Mouse (Mus musculus) ES-Bruce4 (cell line): ENCODE measurements around the gene Gm13420. TPM values are rescaled to one million over a fixed set of nuclear protein-coding genes. Genes with fewer than 3 reads are reported as not detected.

Experiments
- H3K27ac ChIP-seq: 2 replicates; pipeline ENCODE4 v1.5.1; 2012; ENCODE audit warnings: low read length, inconsistent platforms; ENCODE audit not compliant: insufficient read depth
- H3K27me3 ChIP-seq: 2 replicates; pipeline ENCODE4 v1.6.1; 2012; ENCODE audit warnings: mild to moderate bottlenecking, low read length, inconsistent platforms; ENCODE audit not compliant: control insufficient read depth, poor library complexity, insufficient read depth, severe bottlenecking
- H3K36me3 ChIP-seq: 2 replicates; pipeline ENCODE4 v1.6.1; 2012; ENCODE audit warnings: inconsistent platforms, mild to moderate bottlenecking, low read length, moderate library complexity; ENCODE audit not compliant: control insufficient read depth, poor library complexity, insufficient read depth, severe bottlenecking
- H3K4me1 ChIP-seq: one replicate; pipeline ENCODE4 v1.8.1; 2011; ENCODE audit warnings: low read length; ENCODE audit not compliant: control insufficient read depth, insufficient read depth
- H3K4me3 ChIP-seq: 2 replicates; pipeline ENCODE4 v1.5.1; 2011; ENCODE audit warnings: low read depth, mild to moderate bottlenecking, low read length
- H3K9ac ChIP-seq: 2 replicates; pipeline ENCODE4 v1.6.1; 2012; ENCODE audit warnings: low read depth, mild to moderate bottlenecking, inconsistent platforms; ENCODE audit not compliant: poor library complexity, severe bottlenecking
- H3K9me3 ChIP-seq: replicated peaks from 2 replicates; pipeline ENCODE4 v1.6.1; 2012; ENCODE audit warnings: mild to moderate bottlenecking, low read length, inconsistent platforms; ENCODE audit not compliant: control insufficient read depth, poor library complexity, insufficient read depth, severe bottlenecking
- CTCF ChIP-seq: IDR thresholded peaks from one replicate; pipeline ENCODE4 v1.8.1; 2011; ENCODE audit warnings: low read depth, low read length
- EP300 ChIP-seq: IDR thresholded peaks from 2 replicates; pipeline ENCODE4 v1.6.1; 2011; ENCODE audit warnings: low read depth, low read length; ENCODE audit not compliant: insufficient read depth
- POLR2A ChIP-seq: IDR thresholded peaks from one replicate; pipeline ENCODE4 v1.8.1; 2011; ENCODE audit warnings: low read length; ENCODE audit not compliant: insufficient read depth
- polyA plus RNA-seq: library from polyadenylated mRNA; stranded (reverse); fragments of >200 nt; gene quantifications from 2 replicates; pipeline ENCODE4 v1.2.4, GENCODE M21; 2011; ENCODE audit warnings: low read depth; ENCODE audit not compliant: missing spikeins, insufficient read depth, insufficient read length

The Gm13420 gene
- polyA plus RNA-seq, 1 experiment = 0.75 TPM

DNA sequence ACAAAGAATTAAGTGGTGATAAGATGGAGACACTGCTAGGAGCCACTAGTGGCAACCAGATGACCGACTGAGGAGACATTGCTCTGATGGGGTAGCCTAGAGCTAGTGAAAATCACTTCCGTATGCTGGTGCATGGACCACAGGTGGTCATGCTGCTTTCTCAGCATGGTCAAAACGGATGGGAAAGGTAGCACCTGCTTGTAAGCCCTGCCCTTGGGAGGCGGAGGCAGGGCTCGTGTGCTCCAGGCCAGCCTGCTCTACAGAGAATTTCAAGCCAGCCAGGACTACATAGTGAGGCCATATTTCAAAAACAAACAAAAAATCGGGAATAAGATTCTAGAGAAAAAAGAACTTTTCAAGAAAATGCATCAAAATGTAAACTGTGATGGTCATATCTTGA is 50.1 kb downstream of the Gm13420 start:
- Histone ChIP-seq H3K4me3 (no peak overlapping the region), H3K36me3 (peaks cover 16% of the 10 kb centered on the region)
- TF ChIP-seq CTCF = no peak
- TF ChIP-seq POLR2A = no peak
- no peak for TF ChIP-seq EP300

DNA sequence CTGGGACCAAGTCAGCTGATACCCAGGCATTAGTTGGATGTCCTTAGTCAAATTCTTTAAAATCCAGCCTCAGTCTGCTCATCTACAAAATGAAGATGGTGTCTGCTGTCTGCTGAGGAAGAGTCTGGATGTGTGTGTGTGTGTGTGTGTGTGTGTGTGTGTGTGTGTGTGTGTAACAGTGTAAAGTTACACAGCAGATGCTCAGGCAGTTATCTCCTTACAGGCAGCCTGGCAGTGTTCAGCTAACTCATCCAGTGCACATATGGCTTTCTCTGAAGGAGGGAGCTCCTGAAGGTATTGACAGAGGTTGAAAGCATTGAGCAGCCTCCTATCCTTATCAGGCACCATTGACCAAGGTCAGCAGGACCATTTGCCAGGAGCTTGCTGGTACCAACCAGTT is 50.6 kb downstream of the Gm13420 start:
- no peak overlapping the region for H3K4me3 ChIP-seq
- H3K9me3 ChIP-seq = no peaks in the 10 kb centered on the region
- H3K27me3 ChIP-seq = no peaks in the 10 kb centered on the region
- TF ChIP-seq POLR2A (no peak), CTCF (no peak), EP300 (no peak)
- H3K36me3 ChIP-seq = peaks cover 16% of the 10 kb centered on the region
- H3K9ac ChIP-seq = no peak overlapping the region
- no peaks in the 10 kb centered on the region for H3K4me1 ChIP-seq
- H3K27ac ChIP-seq = no peak overlapping the region

More for the DNA sequence above, 50.1 kb downstream of the Gm13420 start:
- Histone ChIP-seq H3K9ac (no peak overlapping the region), H3K9me3 (no peaks in the 10 kb centered on the region), H3K27me3 (no peaks in the 10 kb centered on the region), H3K27ac (no peak overlapping the region), H3K4me1 (no peaks in the 10 kb centered on the region)

DNA sequence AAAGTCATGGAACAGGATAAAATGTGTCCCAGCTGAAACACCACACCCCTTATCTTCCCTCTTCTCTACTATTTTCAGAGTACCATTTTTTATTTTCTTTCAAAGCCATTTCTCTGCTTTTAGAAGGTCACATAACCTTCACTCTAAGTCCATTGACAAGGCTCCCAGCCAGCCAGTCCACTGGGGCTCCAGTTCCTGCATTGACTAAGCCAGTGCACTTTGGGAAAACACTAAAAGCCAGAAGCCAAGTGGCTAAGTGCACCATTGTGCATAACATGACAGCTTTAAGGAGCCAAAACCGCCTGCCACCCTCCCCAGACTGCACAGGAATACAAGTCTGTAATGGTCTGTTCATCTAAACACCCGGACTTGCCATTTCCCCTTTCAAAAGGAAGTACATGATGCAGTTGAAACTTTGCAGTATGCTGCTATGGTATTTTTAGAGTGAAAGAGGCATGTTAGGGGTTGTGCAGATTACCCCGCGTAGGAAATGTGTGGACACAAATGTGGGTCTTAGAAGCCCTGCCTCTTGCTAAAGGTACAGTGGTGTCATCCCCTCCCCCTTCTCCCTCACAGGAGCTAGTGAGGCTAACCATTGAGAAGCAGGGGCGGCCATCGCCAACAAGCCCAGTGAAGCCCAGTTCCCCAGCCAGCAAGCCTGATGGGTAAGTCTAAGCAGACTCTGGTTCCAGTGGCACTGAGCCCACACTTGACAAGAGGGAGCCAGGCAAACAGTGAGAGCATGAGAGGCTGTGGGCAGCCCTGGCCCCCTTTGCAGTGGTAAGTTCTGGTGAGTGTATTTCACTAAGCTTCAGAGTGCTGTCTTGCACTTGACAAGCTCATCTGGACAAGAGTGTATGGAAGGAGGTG is 52.8 kb downstream of the Gm13420 start:
- Histone ChIP-seq H3K4me3 (no peak overlapping the region), H3K9ac (no peak overlapping the region), H3K9me3 (no peaks in the 10 kb centered on the region), H3K36me3 (peaks cover 16% of the 10 kb centered on the region), H3K4me1 (peaks cover 2% of the 10 kb centered on the region), H3K27ac (no peak overlapping the region), H3K27me3 (no peaks in the 10 kb centered on the region)
- no peak for TF ChIP-seq POLR2A
- TF ChIP-seq CTCF = no peak
- no peak for TF ChIP-seq EP300

DNA sequence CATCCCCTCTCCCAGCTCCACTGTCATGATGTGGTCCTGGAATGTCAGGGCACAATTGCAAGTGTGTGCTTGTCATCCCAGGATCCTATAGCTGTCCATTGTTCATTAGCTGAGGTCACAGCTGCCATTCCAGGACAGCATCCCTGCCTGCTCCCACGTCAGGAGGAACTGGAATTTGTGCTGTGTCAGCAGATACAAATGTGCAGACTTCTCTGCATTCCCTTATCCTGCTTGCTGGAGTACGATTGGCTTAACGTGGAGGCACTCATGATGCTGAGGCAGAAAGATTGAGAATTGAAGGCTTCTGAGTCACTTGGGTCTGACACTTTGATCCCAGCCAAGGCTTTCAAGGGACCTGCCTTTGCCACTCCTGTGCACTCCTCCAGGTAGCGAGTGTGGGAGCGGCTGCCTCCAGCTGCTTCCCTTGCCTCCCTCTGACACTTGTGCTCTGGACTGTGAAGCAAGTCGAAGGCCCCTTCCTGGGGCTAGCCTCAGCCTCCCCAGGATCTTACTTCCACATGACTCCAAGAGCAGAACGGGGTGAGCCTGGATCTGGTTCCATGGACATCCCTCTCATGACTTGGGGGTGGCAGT is 55.2 kb downstream of the Gm13420 start:
- H3K4me3 ChIP-seq = no peak overlapping the region
- H3K27me3 ChIP-seq = no peaks in the 10 kb centered on the region
- no peak overlapping the region for H3K9ac ChIP-seq
- no peaks in the 10 kb centered on the region for H3K9me3 ChIP-seq
- no peak for TF ChIP-seq EP300
- TF ChIP-seq CTCF = no peak
- no peak for TF ChIP-seq POLR2A
- no peak overlapping the region for H3K27ac ChIP-seq
- peaks cover 13% of the 10 kb centered on the region for H3K36me3 ChIP-seq
- H3K4me1 ChIP-seq = peaks cover 6% of the 10 kb centered on the region

Other genes with a start within 250 kb of the Gm13420 start
- 35.0 and 37.0 TPM in 2 replicates for gene Rapgef1, start 132.0 kb downstream of the Gm13420 start, polyA plus RNA-seq
- gene Gm13547, start 7.6 kb upstream of the Gm13420 start, polyA plus RNA-seq = not detected in 2 replicates
- gene Coq4, start 35.8 kb upstream of the Gm13420 start, polyA plus RNA-seq = 8.5 and 21.5 TPM in 2 replicates
- gene Trub2, start 36.8 kb upstream of the Gm13420 start, polyA plus RNA-seq = 52.4 and 54.9 TPM in 2 replicates
- gene Slc27a4, start 50.9 kb upstream of the Gm13420 start, polyA plus RNA-seq = 8.7 TPM in 2 replicates
- 31.0 and 32.8 TPM in 2 replicates for gene Urm1, start 68.4 kb upstream of the Gm13420 start, polyA plus RNA-seq
- 24.6 and 25.9 TPM in 2 replicates for gene Cercam, start 117.5 kb upstream of the Gm13420 start, polyA plus RNA-seq
- gene Odf2, start 137.5 kb upstream of the Gm13420 start, polyA plus RNA-seq = 241 and 257 TPM in 2 replicates
- gene Gle1, start 183.7 kb upstream of the Gm13420 start, polyA plus RNA-seq = 56.4 and 59.7 TPM in 2 replicates
- gene Sptan1, start 213.9 kb upstream of the Gm13420 start, polyA plus RNA-seq = 200 and 235 TPM in 2 replicates